Mouse (Mus musculus) bone marrow, adult 2 months (tissue): ENCODE measurements around the gene Ccdc149.

Experiments
- CTCF ChIP-seq: fragments of 200-500 bp; IDR thresholded peaks from 2 replicates; pipeline ENCODE4 v1.5.1; 2011; ENCODE audit warnings: low read length, control low read depth; ENCODE audit not compliant: control insufficient read depth, insufficient read depth
- POLR2A ChIP-seq: fragments of 200-500 bp; IDR thresholded peaks from 2 replicates; pipeline ENCODE4 v1.6.1; 2011; ENCODE audit warnings: low read depth, mild to moderate bottlenecking, control low read depth, low read length, borderline replicate concordance; ENCODE audit not compliant: control insufficient read depth

DNA sequence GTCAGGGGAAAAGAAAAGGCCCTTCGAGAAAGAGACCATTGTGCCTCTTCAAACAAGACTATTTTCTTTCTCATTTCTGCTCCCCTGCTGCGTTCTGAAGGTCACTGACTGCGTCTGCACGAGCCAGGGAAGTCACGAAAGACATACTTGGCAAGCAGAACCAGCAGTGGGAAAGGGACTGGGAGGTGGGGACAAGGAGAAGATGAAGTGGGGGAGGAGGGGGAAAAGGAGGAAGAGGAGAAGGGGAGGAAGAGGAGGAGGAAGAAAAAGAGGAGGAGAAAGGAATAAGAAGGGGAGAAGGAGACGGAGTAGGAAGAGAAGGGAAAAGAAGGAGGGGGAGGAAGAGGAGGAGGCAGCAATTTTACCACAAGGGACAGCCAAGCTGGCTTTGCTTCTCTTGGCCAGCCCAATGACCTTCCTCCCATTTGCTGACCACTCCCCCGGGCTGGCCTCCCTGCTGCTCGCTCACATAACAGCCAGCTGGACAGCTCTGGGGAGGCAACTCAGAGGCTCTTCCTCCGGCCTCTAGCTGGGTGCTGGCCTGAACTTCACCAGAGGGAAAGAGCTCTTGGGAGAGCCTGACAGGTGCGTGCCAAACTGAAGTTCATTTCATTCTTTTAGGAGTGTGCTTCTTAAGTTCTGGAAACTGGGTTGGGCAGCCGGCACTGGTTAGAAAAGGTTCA, 107.7 kb downstream of the Ccdc149 start, which contains the start of gene Sod3:
- no peak for TF ChIP-seq POLR2A
- TF ChIP-seq CTCF: no peak
